ENCODE assay signal across 23 mouse cellular contexts in genomic region chr5:27343626-27344025, GRCm38 (mm10).
DNase-seq lines count a peak whose midpoint lies in the region; ATAC-seq and TF ChIP-seq lines count a peak whose summit lies in the region.
"Had no signal": no experiment of that assay in that cellular context is flagged by ENCODE, and none has a peak within 500 bp of the region (broad histone marks: within the 10 kb centered on the region; RNA-seq: fewer than 3 reads in every experiment).

No protein-coding gene starts in this region.

- H3K9me3 ChIP-seq in midbrain, embryonic 11.5 days (ENCODE audit: control insufficient read depth, low read length), result no peaks in the 10 kb centered on the region
- no peaks in the 10 kb centered on the region for H3K9me3 ChIP-seq in midbrain, postnatal 0 days (ENCODE audit: low read length)
- H3K9me3 ChIP-seq in midbrain, embryonic 16.5 days (replicated peaks; ENCODE audit: control insufficient read depth, low read length, poor library complexity, severe bottlenecking), result no peaks in the 10 kb centered on the region
- no peaks in the 10 kb centered on the region for H3K9me3 ChIP-seq in midbrain, embryonic 14.5 days (ENCODE audit: control insufficient read depth, low read length)
- no peaks in the 10 kb centered on the region for H3K9me3 ChIP-seq in ES-E14 (ENCODE audit: control insufficient read depth, insufficient read depth, low read depth, low read length)
- H3K9me3 ChIP-seq: embryonic facial prominence, embryonic 13.5 days; embryonic facial prominence, embryonic 15.5 days; forebrain, embryonic 10.5 days; forebrain, embryonic 12.5 days had no signal

- H3K4me2 ChIP-seq in midbrain, embryonic 11.5 days, result no peak overlapping the region
- H3K4me2 ChIP-seq in midbrain, postnatal 0 days (ENCODE audit: low read depth, low read length, poor library complexity, severe bottlenecking), result no peak overlapping the region
- no peak overlapping the region for H3K4me2 ChIP-seq in midbrain, embryonic 16.5 days (ENCODE audit: low read length)
- no peak overlapping the region for H3K4me2 ChIP-seq in midbrain, embryonic 14.5 days (ENCODE audit: low read length)
- H3K4me2 ChIP-seq: embryonic facial prominence, embryonic 13.5 days; embryonic facial prominence, embryonic 15.5 days; forebrain, embryonic 12.5 days had no signal

- no peak for TF ChIP-seq CTCF in midbrain, postnatal 0 days (IDR thresholded peaks at IDR 0.05)

- ATAC-seq in midbrain, embryonic 11.5 days (ENCODE audit: low FRiP score), result no peak
- ATAC-seq in midbrain, postnatal 0 days (ENCODE audit: low FRiP score), result no peak
- ATAC-seq in midbrain, embryonic 16.5 days, result peak; percentile 48; the same call in 1 of the 2 replicates
- ATAC-seq in midbrain, embryonic 14.5 days (ENCODE audit: low FRiP score, low TSS enrichment), result no peak
- ATAC-seq: forebrain, embryonic 16.5 days had no signal

- H3K4me1 ChIP-seq in midbrain, embryonic 11.5 days (ENCODE audit: control insufficient read depth, insufficient read depth, low read length), result 0 out of 2 replicates have a peak, but pooled peaks cover 5% of the 10 kb centered on the region
- peaks cover 6% of the 10 kb centered on the region for H3K4me1 ChIP-seq in midbrain, postnatal 0 days (ENCODE audit: insufficient read depth, low read length)
- H3K4me1 ChIP-seq in midbrain, embryonic 16.5 days (ENCODE audit: control insufficient read depth, insufficient read depth, low read length), result peaks cover 19% of the 10 kb centered on the region
- peaks cover 12% of the 10 kb centered on the region for H3K4me1 ChIP-seq in midbrain, embryonic 14.5 days (ENCODE audit: control insufficient read depth, insufficient read depth, low read length)
- H3K4me1 ChIP-seq in ES-E14 (ENCODE audit: control insufficient read depth in 2 of 2, insufficient read depth in 2 of 2, low read length in 2 of 2, poor library complexity in 1 of 2), result peaks cover 4% of the 10 kb centered on the region in 2 experiments; a peak in 1 of 4 replicates
- H3K4me1 ChIP-seq: embryonic facial prominence, embryonic 13.5 days; embryonic facial prominence, embryonic 15.5 days had no signal

- H3K9ac ChIP-seq in midbrain, embryonic 11.5 days (ENCODE audit: low read length), result no peak overlapping the region
- no peak overlapping the region for H3K9ac ChIP-seq in midbrain, postnatal 0 days (replicated peaks; ENCODE audit: low read length, poor library complexity, severe bottlenecking)
- no peak overlapping the region for H3K9ac ChIP-seq in midbrain, embryonic 16.5 days (ENCODE audit: low read depth, low read length)
- H3K9ac ChIP-seq in midbrain, embryonic 14.5 days (replicated peaks; ENCODE audit: low read length), result no peak overlapping the region
- H3K9ac ChIP-seq in ES-E14 (ENCODE audit: insufficient read depth, low read depth, low read length, poor library complexity, severe bottlenecking), result no peak overlapping the region
- H3K9ac ChIP-seq: embryonic facial prominence, embryonic 13.5 days; embryonic facial prominence, embryonic 15.5 days; forebrain, embryonic 12.5 days had no signal

- in situ Hi-C loops in ES-E14 (cut with MboI; ENCODE audit: low sequenced_read_pairs in 2 of 2, unreplicated experiment in 2 of 2), result no loop called here

- WGBS in midbrain, embryonic 11.5 days, result 96% methylated on average over 1 of the region's 1 CpGs
- 70% methylated on average over 1 of the region's 1 CpGs for WGBS in midbrain, postnatal 0 days
- WGBS in midbrain, embryonic 16.5 days, result 82% methylated on average over 1 of the region's 1 CpGs
- WGBS in midbrain, embryonic 14.5 days, result 89% methylated on average over 1 of the region's 1 CpGs

- no peak overlapping the region for H3K27ac ChIP-seq in midbrain, embryonic 11.5 days (ENCODE audit: low read depth, low read length)
- no peak overlapping the region for H3K27ac ChIP-seq in midbrain, postnatal 0 days (ENCODE audit: low read depth, low read length)
- H3K27ac ChIP-seq in midbrain, embryonic 16.5 days (ENCODE audit: low read length), result 0 out of 2 replicates have a peak overlapping the region, but pooled peaks have one; percentile 9
- no peak overlapping the region for H3K27ac ChIP-seq in midbrain, embryonic 14.5 days (replicated peaks; ENCODE audit: low read depth, low read length)
- no peak overlapping the region for H3K27ac ChIP-seq in ES-E14 (ENCODE audit: insufficient read depth, low read depth, low read length, poor library complexity, severe bottlenecking)
- H3K27ac ChIP-seq: embryonic facial prominence, embryonic 13.5 days; embryonic facial prominence, embryonic 15.5 days; forebrain, embryonic 10.5 days; forebrain, embryonic 12.5 days had no signal

- peak; percentile 69 for DNase-seq in midbrain, embryonic 11.5 days (ENCODE audit: low spot score, missing footprints)
- no peak for DNase-seq in midbrain, postnatal 0 days (ENCODE audit: low spot score)
- DNase-seq in midbrain, embryonic 14.5 days, result no peak
- DNase-seq in ES-E14 (ENCODE audit: low read depth, low spot score) (peak; percentile 45), ZHBTc4 (ENCODE audit: low read depth, low spot score) (peak; percentile 88)
- DNase-seq in neural tube, embryonic 10.5 days (ENCODE audit: extremely low spot score, low spot score), result no peak
- DNase-seq in lung, postnatal 4 days, result no peak
- DNase-seq: adrenal gland, adult 2 months; adrenal gland, postnatal 10 days; adrenal gland, postnatal 25 days; cerebellum, adult 11 months; cerebellum, adult 18-20 months; cerebellum, adult 9-10 months; cerebellum, postnatal 10 days; cerebellum, postnatal 25 days; embryo, embryonic 11 days had no signal

- no peak overlapping the region for H3K4me3 ChIP-seq in midbrain, embryonic 11.5 days (ENCODE audit: low read depth, low read length)
- H3K4me3 ChIP-seq in midbrain, postnatal 0 days (ENCODE audit: low read depth, low read length), result no peak overlapping the region
- H3K4me3 ChIP-seq in midbrain, embryonic 16.5 days (ENCODE audit: low read depth, low read length), result no peak overlapping the region
- no peak overlapping the region for H3K4me3 ChIP-seq in midbrain, embryonic 14.5 days (replicated peaks; ENCODE audit: low read depth, low read length)
- no peak overlapping the region for H3K4me3 ChIP-seq in ES-E14 (ENCODE audit: insufficient read depth in 1 of 2, low read depth in 1 of 2, low read length in 2 of 2, poor library complexity in 1 of 2, severe bottlenecking in 1 of 2)
- H3K4me3 ChIP-seq: embryonic facial prominence, embryonic 13.5 days; embryonic facial prominence, embryonic 15.5 days; erythroblast, embryonic 14.5 days; forebrain, embryonic 10.5 days; forebrain, embryonic 12.5 days had no signal

- no peaks in the 10 kb centered on the region for H3K27me3 ChIP-seq in midbrain, embryonic 11.5 days (ENCODE audit: control insufficient read depth, insufficient read depth, low read length)
- H3K27me3 ChIP-seq in midbrain, postnatal 0 days (ENCODE audit: insufficient read depth, low read length), result no peaks in the 10 kb centered on the region
- H3K27me3 ChIP-seq in midbrain, embryonic 16.5 days (ENCODE audit: control insufficient read depth, insufficient read depth, low read depth, low read length), result no peaks in the 10 kb centered on the region
- no peaks in the 10 kb centered on the region for H3K27me3 ChIP-seq in midbrain, embryonic 14.5 days (ENCODE audit: control insufficient read depth, insufficient read depth, low read length)
- H3K27me3 ChIP-seq: embryonic facial prominence, embryonic 13.5 days; embryonic facial prominence, embryonic 15.5 days; forebrain, embryonic 12.5 days had no signal

- no peaks in the 10 kb centered on the region for H3K36me3 ChIP-seq in midbrain, embryonic 11.5 days (ENCODE audit: control insufficient read depth, insufficient read depth, low read length)
- H3K36me3 ChIP-seq in midbrain, postnatal 0 days (ENCODE audit: insufficient read depth, low read length), result no peaks in the 10 kb centered on the region
- H3K36me3 ChIP-seq in midbrain, embryonic 16.5 days (ENCODE audit: control insufficient read depth, insufficient read depth, low read length), result no peaks in the 10 kb centered on the region
- no peaks in the 10 kb centered on the region for H3K36me3 ChIP-seq in midbrain, embryonic 14.5 days (ENCODE audit: control insufficient read depth, insufficient read depth, low read length)
- no peaks in the 10 kb centered on the region for H3K36me3 ChIP-seq in ES-E14 (ENCODE audit: control insufficient read depth, insufficient read depth, low read length, poor library complexity, severe bottlenecking)
- H3K36me3 ChIP-seq: embryonic facial prominence, embryonic 13.5 days; embryonic facial prominence, embryonic 15.5 days; forebrain, embryonic 10.5 days; forebrain, embryonic 12.5 days had no signal

TF ChIP-seq in ES-E14, 5 proteins besides CTCF, POLR2A, EP300 and RAD21:
- no peak for TF ChIP-seq MAFK (IDR thresholded peaks at IDR 0.05; ENCODE audit: insufficient read depth, low read depth, low read length)
- no peak for TF ChIP-seq ZC3H11A (IDR thresholded peaks at IDR 0.05; ENCODE audit: borderline replicate concordance, low read depth, low read length)
- no peak for TF ChIP-seq CHD2 (IDR thresholded peaks at IDR 0.05; ENCODE audit: low read depth, low read length)
- TF ChIP-seq ZNF384 (IDR thresholded peaks at IDR 0.05; ENCODE audit: low read depth, low read length), result no peak
- TF ChIP-seq HCFC1 (IDR thresholded peaks at IDR 0.05; ENCODE audit: borderline replicate concordance, insufficient read depth, low read length), result no peak

Comparison
In these comparisons a context has a peak if more than half of its experiments do, and no peak if none do; other contexts are left out.
1. DNase-seq: peak in midbrain, embryonic 11.5 days (single experiment), ES-E14 (single experiment) and ZHBTc4 (single experiment); none in midbrain, postnatal 0 days (single experiment), midbrain, embryonic 14.5 days (single experiment), neural tube, embryonic 10.5 days (single experiment) and lung, postnatal 4 days (0 of 2).